Mouse (Mus musculus) cerebellum, adult 9-10 months (tissue): ENCODE results near the gene Msi2.
A peak's percentile ranks its signal among the peaks of the same experiment; 100 is the strongest.

Source experiments
- DNase-seq: peaks from one replicate; pipeline ENCODE4 v3.0.0; 2022

The Msi2 gene

DNA sequence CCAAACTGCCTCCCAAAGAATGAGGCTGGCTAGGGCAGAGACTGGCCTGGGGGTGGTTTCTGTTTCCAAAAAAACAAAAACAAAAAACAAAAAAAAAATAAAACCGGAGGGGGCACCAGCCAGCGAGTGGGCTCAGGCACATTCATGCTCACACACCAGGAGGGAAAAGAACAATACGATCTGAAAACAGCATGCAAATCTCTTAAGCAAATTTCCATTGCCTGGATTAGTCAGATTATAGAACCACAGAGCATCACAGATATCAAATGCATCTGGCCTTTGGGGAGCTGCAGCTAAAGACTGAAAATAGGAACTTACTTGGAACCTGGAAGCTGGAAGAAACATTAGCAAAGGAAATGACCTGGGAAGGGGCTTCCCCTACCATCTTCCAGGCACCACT, 370.3 kb downstream of the Msi2 start:
- no peak for DNase-seq

- DNase-seq: no peak
These were observed 372.2 kb downstream of the Msi2 start for GRCm38 (mm10) chr11:88346066-88346465.

DNA sequence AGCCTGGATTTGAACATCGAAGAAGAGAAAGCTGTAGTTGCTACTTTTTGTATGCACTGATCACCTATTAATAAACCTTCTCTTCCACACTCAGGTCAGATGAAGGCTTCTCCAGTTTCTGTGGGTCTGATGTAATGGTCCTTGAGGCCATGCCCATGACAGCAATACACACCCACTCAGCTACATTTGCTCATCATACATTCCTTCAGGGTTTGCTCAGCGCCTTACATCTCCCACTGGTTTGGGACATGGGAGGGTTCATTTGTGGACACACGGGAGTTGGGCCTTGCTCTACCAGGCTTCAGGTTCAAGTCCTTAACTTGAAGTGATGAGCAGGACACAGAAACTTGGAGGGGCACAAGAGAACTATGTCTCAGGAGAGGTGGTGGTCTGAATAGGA, 380.4 kb downstream of the Msi2 start:
- no peak for DNase-seq

DNA sequence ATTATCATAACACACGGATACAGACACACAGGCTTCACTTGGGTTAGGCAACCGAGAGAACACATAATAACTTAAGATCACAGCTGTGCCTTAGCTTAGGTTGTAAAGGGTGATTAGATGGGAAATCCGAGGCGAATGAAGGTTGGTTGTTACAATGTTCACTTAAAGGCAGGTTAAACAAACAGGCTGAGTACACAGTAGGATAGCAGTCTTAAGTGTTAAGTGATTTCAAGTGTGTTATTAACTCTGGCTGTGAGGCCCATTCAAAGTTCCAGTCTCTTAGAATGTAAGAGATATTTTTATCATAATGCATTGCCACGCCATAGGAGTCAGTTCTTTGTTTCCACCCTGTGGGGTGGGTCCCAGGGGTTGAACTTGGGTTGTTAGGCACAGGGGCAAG, 383.4 kb downstream of the Msi2 start:
- no peak for DNase-seq

DNA sequence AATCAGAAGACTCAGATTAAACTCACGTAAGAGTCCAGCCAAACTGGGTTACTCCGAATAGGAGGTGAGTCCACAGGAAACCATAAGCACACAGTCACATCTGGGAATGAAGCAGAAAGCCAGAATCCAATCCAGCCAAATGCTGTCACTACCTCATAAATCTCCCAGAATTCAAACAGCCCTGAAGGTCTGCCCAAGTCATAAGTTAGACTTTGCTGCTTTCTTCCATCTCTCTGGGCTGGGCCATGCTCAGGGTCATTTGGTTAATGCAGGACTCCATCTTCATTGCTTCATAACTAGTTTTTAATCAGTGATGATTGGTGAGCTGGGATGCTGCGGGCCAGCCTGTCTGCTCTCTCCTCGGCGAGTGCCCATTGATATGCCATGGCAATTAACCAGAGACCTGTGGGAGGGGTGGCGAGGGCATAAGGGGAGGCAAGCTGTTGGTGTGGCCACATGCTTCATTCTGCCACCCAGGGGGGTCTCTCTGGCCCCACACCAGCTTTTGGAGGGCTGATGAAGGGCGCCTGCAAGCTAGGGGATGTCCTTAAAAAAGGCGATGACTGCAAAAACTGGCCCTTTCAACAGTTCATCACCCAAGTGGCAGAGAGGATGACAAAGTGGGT, 385.9 kb downstream of the Msi2 start:
- DNase-seq: no peak

- DNase-seq: no peak
These were observed 386.6 kb downstream of the Msi2 start for GRCm38 (mm10) chr11:88331722-88332121.

GRCm38 (mm10) chr11:88330799-88331198, 387.5 kb downstream of the Msi2 start:
- no peak for DNase-seq

GRCm38 (mm10) chr11:88328813-88329595, 389.3 kb downstream of the Msi2 start:
- no peak for DNase-seq

DNA sequence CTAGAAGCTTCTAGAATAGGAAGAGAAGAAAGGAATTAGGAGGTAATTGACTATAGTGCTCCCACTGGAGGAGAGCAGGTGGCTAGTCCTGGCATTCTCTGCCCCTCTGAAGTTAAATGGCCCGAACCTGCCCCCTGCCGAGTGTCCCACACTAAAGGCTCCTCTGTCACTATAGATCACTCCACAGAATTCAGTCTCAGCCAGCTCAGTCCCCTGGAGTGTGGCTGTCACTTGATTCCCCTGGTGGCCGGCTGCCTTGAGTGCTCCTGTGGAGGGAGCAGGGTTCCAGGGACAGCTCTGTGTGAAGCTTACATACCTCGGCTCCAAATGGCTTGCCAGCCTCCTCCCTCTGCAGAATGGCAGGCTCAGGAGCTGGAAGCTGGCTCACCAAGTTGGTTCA, 391.3 kb downstream of the Msi2 start:
- DNase-seq: no peak

DNA sequence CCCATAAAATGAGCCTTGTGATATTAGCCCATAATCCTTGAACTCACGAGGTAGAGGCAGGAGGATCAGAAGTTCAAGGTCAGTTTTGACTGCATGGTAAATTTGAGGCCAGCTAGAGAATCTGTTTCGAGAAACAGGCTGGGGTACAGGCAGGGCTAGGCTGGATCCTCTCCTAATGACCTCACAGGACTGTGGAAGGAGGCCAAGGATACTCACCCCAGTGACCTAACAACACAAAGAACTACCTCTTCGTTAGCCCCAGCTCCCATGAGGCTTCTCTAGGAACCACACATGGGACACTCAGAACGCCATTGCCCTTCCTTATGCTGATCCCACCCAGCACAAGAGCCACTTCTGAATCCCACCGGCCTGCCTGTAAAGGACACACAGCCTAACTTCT, 399.5 kb downstream of the Msi2 start:
- no peak for DNase-seq

GRCm38 (mm10) chr11:88315393-88315792, 402.9 kb downstream of the Msi2 start:
- DNase-seq: no peak

- DNase-seq: no peak
These were observed 403.8 kb downstream of the Msi2 start for GRCm38 (mm10) chr11:88314471-88314870.

DNA sequence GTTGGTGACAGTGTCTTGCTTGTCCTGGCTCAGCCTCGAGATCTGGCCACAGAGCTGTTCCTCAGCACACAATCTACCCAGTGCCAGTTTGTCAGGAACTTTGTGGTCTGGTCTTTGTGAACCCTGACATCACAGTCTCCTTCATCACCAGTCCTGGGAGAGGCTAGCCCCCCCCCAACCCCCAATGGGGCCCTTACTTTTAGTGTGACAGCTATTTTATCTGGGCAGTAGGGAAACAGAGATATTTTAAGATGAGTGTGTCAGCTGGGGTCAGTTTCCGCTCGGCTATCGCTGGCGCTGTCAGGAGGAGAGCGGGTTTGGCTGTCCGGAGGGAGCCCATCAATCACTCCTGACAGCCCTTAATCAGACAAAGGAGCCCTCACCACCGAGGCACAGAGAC, 404.8 kb downstream of the Msi2 start:
- no peak for DNase-seq

- DNase-seq: no peak
These were observed 406.7 kb downstream of the Msi2 start for GRCm38 (mm10) chr11:88311606-88312005.

GRCm38 (mm10) chr11:88310773-88311172, 407.5 kb downstream of the Msi2 start:
- DNase-seq: peak; percentile 41

DNA sequence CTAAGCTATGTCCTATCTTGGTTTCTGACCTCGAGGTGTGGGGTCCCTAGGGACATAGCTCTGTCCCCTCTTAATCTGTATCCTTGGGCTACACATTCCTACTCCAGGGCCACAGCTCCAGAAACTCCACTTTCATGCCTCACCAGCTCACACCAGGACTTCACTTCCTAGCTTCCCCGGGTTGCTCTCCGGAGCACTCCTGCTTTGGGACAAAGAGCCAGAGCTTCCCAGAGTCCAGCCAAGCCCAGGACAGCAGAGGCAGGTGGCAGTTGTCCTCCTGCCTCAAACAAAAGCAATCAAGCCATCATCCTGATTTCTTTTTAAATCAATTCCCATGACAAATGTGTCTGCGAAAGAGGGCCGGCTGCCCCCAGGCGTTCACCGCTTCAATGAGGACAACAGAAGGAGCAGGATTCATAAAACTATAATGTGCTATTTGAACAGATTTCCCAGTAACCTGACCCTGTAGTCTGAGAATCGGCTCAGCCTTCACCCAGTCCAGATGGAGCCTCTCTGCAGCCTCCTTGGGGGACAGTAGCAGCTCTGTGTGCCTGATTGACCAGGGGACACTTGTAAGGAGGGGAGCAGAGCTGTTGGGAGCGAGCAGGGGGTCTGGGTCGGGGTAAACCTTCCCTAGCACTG, 409.1 kb downstream of the Msi2 start:
- no peak for DNase-seq

DNA sequence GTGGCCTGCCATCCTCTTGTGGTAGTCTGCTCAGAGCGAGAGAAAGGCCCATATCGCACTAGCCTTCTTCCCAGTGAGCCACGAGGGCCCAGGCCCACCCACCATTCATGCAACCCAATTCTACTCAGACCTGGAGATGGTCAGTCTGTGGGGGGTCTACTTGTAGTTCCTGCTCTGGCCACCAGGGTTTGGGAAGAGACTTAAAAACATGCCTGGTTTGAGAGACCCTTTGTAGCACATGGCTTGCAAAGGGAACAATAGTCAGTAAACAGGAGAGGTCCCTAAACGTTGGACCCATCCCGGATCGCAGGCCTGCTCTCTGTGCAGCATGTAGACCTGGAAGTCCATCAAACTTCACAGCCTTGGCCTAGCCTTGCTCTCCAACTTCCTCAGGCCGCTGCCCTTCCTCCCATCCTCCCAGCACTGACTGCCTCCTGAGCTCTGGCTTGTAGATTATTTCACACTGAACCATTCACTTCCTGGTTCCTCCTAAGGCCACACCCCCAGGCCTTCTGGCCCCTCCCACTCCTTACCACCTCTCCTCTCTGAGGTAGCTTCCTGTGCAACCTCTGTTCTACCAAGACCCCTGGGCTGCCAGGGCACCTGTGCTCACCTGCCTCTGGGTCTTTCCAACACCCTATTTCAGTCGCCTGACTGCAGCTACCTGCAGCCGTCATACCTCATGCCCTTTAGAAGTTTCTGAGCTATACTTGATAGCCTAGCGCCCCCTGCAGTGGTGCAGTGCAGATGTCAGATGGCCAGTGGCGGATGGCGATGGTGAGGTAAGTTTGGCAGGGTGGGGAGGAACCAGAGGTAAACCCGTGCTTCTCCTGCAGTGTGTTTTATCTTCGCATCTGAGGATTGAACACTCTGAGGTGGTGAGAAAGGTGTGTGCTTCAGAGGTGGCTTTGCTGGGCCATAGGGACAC, 410.4 kb downstream of the Msi2 start:
- DNase-seq: no peak

DNA sequence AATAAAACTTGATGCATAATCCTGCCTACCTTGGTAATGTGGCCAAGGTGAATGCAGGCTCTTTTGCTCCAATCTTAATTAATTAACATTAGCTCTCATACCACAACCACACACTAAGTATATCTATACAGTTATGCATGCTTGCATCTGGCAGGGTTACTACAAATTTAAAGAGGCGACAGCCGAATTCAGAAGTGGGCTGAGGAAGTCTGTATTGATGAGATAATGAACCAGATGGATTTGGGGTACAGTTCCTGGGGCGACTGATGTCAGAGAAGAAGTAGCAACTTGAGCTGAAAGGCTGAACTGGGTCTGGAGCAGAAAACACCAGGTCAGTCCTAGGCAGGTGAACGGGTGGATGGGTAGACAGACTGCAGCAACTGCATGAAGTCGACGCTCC, 412.6 kb downstream of the Msi2 start:
- DNase-seq: no peak

- DNase-seq: no peak
These were observed 416.7 kb downstream of the Msi2 start for GRCm38 (mm10) chr11:88301619-88302018.

- DNase-seq: peak; percentile 32
These were observed 419.0 kb downstream of the Msi2 start for GRCm38 (mm10) chr11:88299345-88299744.

GRCm38 (mm10) chr11:88297526-88297925, 420.8 kb downstream of the Msi2 start:
- DNase-seq: no peak

- no peak for DNase-seq
These were observed 423.0 kb downstream of the Msi2 start for GRCm38 (mm10) chr11:88295298-88295697.

- no peak for DNase-seq
These were observed 424.0 kb downstream of the Msi2 start for GRCm38 (mm10) chr11:88294394-88294710.
